Mouse (Mus musculus) midbrain, embryonic 12.5 days (tissue): Measurements from ENCODE around the gene Sdr9c7. TPM values are rescaled to one million over a fixed set of nuclear protein-coding genes. Genes with fewer than 3 reads are reported as not detected.
A peak's percentile ranks its signal among the peaks of the same experiment; 100 is the strongest.

ENCODE experiments used
- ATAC-seq: fragments of 200-750 bp; cut with Nextera tagmentation; 2 replicates; pipeline ENCODE4 v1.8.0; 2017; ENCODE audit warnings: low read depth, moderate TSS enrichment, moderate library complexity; ENCODE audit not compliant: low FRiP score
- H3K27ac ChIP-seq: fragments of 300-500 bp; sonication (generic); replicated peaks from 2 replicates; pipeline ENCODE4 v1.5.1; 2016; ENCODE audit warnings: mild to moderate bottlenecking
- H3K27me3 ChIP-seq: fragments of 300-500 bp; sonication (generic); 2 replicates; pipeline ENCODE4 v1.6.1; 2016; ENCODE audit warnings: mild to moderate bottlenecking
- H3K36me3 ChIP-seq: fragments of 300-500 bp; sonication (generic); 2 replicates; pipeline ENCODE4 v1.6.1; 2016
- H3K4me1 ChIP-seq: fragments of 300-500 bp; sonication (generic); 2 replicates; pipeline ENCODE4 v1.6.1; 2016
- H3K4me2 ChIP-seq: fragments of 300-500 bp; sonication (generic); replicated peaks from 2 replicates; pipeline ENCODE4 v1.6.1; 2016; ENCODE audit warnings: mild to moderate bottlenecking, moderate library complexity
- H3K4me3 ChIP-seq: fragments of 300-500 bp; sonication (generic); 2 replicates; pipeline ENCODE4 v1.5.1; 2016; ENCODE audit warnings: mild to moderate bottlenecking
- H3K9ac ChIP-seq: fragments of 300-500 bp; sonication (generic); replicated peaks from 2 replicates; pipeline ENCODE4 v1.6.1; 2016; ENCODE audit warnings: mild to moderate bottlenecking, moderate library complexity
- H3K9me3 ChIP-seq: fragments of 300-500 bp; sonication (generic); 2 replicates; pipeline ENCODE4 v1.6.1; 2016; ENCODE audit warnings: mild to moderate bottlenecking
- WGBS: fragments of 180-500 bp; shearing (Covaris S2); methylation state at CpG from one replicate; pipeline ENCODE4 v1.1.7; 2016; 5-methylcytosine and 5-hydroxymethylcytosine counted together
- polyA plus RNA-seq: library from polyadenylated mRNA; unstranded; fragments of >200 nt; fragmentation: Nextera tagmentation; extraction: Ambion mirVana; gene quantifications from 2 replicates; pipeline ENCODE4 v1.2.1, GENCODE M21; 2016

Sdr9c7 gene
- polyA plus RNA-seq, 1 experiment from 2014 or later, result not detected

DNA sequence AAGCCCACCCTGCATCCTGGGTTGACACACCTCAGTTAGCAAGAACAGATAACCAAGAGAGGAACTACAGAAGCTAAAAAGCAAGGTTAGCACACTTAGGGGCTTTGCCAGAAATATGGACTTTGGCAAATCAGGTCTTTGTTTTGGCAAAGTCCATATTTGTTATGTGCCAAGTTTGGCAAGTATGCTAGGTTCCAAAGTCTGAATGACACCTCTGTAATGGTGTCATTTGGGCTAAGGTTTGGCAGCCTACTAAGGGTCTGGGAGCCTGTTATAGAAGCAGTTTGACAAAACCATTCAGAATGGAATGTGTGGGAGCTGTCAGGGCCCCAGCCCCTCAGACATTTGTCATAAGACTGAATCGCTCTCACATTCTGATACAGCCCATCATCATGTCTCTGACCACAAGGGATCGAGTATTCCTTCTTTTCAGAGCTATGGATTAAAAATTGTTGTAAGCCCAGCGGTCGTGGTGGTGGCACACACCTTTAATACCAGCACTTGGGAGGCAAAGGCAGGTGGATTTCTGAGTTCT lies 51.3 kb downstream of the Sdr9c7 start:
- Histone ChIP-seq H3K27ac (no peak overlapping the region), H3K4me3 (no peak overlapping the region), H3K9ac (no peak overlapping the region), H3K4me2 (no peak overlapping the region), H3K9me3 (no peaks in the 10 kb centered on the region), H3K4me1 (no peaks in the 10 kb centered on the region), H3K36me3 (no peaks in the 10 kb centered on the region), H3K27me3 (no peaks in the 10 kb centered on the region)
- WGBS, result 88% methylated on average over 4 of the region's 4 CpGs
- ATAC-seq, result no peak

- 88% methylated on average over 9 of the region's 9 CpGs for WGBS
Measured at GRCm38 (mm10) chr10:127951390-127951789, 53.1 kb downstream of the Sdr9c7 start.

GRCm38 (mm10) chr10:127951821-127952220 lies 53.5 kb downstream of the Sdr9c7 start:
- no peaks in the 10 kb centered on the region for H3K9me3 ChIP-seq
- no peak overlapping the region for H3K4me2 ChIP-seq
- no peak overlapping the region for H3K4me3 ChIP-seq
- H3K36me3 ChIP-seq, result no peaks in the 10 kb centered on the region
- ATAC-seq, result no peak
- H3K27ac ChIP-seq, result no peak overlapping the region
- no peaks in the 10 kb centered on the region for H3K4me1 ChIP-seq
- WGBS, result 70% methylated on average over 4 of the region's 4 CpGs
- no peak overlapping the region for H3K9ac ChIP-seq
- no peaks in the 10 kb centered on the region for H3K27me3 ChIP-seq

More at GRCm38 (mm10) chr10:127951390-127951789, 53.1 kb downstream of the Sdr9c7 start:
- Histone ChIP-seq H3K4me2 (no peak overlapping the region), H3K36me3 (no peaks in the 10 kb centered on the region), H3K9ac (no peak overlapping the region), H3K27ac (no peak overlapping the region), H3K9me3 (no peaks in the 10 kb centered on the region), H3K4me3 (no peak overlapping the region), H3K27me3 (no peaks in the 10 kb centered on the region), H3K4me1 (no peaks in the 10 kb centered on the region)
- ATAC-seq, result no peak

DNA sequence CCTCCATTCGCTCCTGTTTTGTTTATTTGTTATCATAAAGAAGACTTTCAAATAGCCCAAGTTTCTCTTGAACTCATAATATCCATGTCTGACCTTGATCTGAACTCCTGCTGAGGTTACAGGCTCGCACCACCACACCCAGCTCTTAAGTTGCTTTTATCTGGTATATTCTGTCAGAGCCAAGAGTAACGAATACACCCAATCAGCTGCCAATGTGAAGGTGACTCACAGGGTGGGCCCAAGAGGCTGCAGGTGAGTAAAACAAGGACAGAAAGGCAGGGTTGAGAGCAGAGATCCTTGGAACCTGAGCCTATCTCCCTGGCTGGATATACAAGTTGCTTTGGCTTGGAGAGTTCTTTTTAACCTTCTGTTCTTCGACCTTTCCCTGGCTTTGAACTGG lies 56.7 kb downstream of the Sdr9c7 start:
- WGBS, result 86% methylated on average over 4 of the region's 4 CpGs
- no peaks in the 10 kb centered on the region for H3K4me1 ChIP-seq
- H3K27ac ChIP-seq, result no peak overlapping the region
- no peaks in the 10 kb centered on the region for H3K9me3 ChIP-seq
- no peak for ATAC-seq
- H3K4me3 ChIP-seq, result no peak overlapping the region
- no peak overlapping the region for H3K9ac ChIP-seq
- no peaks in the 10 kb centered on the region for H3K27me3 ChIP-seq
- no peak overlapping the region for H3K4me2 ChIP-seq
- no peaks in the 10 kb centered on the region for H3K36me3 ChIP-seq

GRCm38 (mm10) chr10:127956168-127956816 lies 58.0 kb downstream of the Sdr9c7 start:
- no peak overlapping the region for H3K9ac ChIP-seq
- H3K27me3 ChIP-seq, result no peaks in the 10 kb centered on the region
- H3K4me3 ChIP-seq, result no peak overlapping the region
- H3K4me2 ChIP-seq, result no peak overlapping the region
- no peaks in the 10 kb centered on the region for H3K36me3 ChIP-seq
- H3K4me1 ChIP-seq, result no peaks in the 10 kb centered on the region
- H3K9me3 ChIP-seq, result no peaks in the 10 kb centered on the region
- H3K27ac ChIP-seq, result no peak overlapping the region
- WGBS, result 59% methylated on average over 16 of the region's 16 CpGs
- ATAC-seq, result peak; percentile 49; the same call in 1 of the 2 replicates

- Histone ChIP-seq H3K36me3 (no peaks in the 10 kb centered on the region), H3K9me3 (no peaks in the 10 kb centered on the region), H3K4me2 (no peak overlapping the region), H3K4me1 (no peaks in the 10 kb centered on the region), H3K27me3 (no peaks in the 10 kb centered on the region), H3K4me3 (no peak overlapping the region), H3K9ac (no peak overlapping the region), H3K27ac (no peak overlapping the region)
- no peak for ATAC-seq
- WGBS, result 92% methylated on average over 7 of the region's 7 CpGs
Measured at GRCm38 (mm10) chr10:127959161-127959679, 60.9 kb downstream of the Sdr9c7 start.

Other genes with a start within 250 kb of the Sdr9c7 start
- 10.0 and 10.3 TPM in 2 replicates for gene Nemp1, start 231.6 kb upstream of the Sdr9c7 start, polyA plus RNA-seq
- 3.7 and 4.5 TPM in 2 replicates for gene Nab2, start 229.9 kb upstream of the Sdr9c7 start, polyA plus RNA-seq
- 0.47 and 0.71 TPM in 2 replicates for gene Myo1a, start 193.3 kb upstream of the Sdr9c7 start, polyA plus RNA-seq
- gene Tac2, start 174.0 kb upstream of the Sdr9c7 start, polyA plus RNA-seq, result not detected in 2 replicates
- gene Zbtb39, start 159.0 kb upstream of the Sdr9c7 start, polyA plus RNA-seq, result 6.1 and 6.2 TPM in 2 replicates
- 0.41 and 0.46 TPM in 2 replicates for gene Gpr182, start 146.8 kb upstream of the Sdr9c7 start, polyA plus RNA-seq
- 0.06 TPM in 1 of 2 replicates, not detected in the other for gene Rdh1, start 138.8 kb upstream of the Sdr9c7 start, polyA plus RNA-seq
- gene Rdh16f1, start 138.7 kb upstream of the Sdr9c7 start, polyA plus RNA-seq, result 0.09 TPM in 1 of 2 replicates, not detected in the other
- gene Rdh9, start 122.1 kb upstream of the Sdr9c7 start, polyA plus RNA-seq, result 0.16 TPM in 1 of 2 replicates, not detected in the other
- not detected in 2 replicates for gene Rdh16, start 97.4 kb upstream of the Sdr9c7 start, polyA plus RNA-seq
- not detected in 2 replicates for gene Rdh19, start 48.6 kb upstream of the Sdr9c7 start, polyA plus RNA-seq
- not detected in 2 replicates for gene Rdh16f2, start 32.0 kb upstream of the Sdr9c7 start, polyA plus RNA-seq
- not detected in 2 replicates for gene Rdh7, start 9.7 kb upstream of the Sdr9c7 start, polyA plus RNA-seq
- not detected in 2 replicates for gene Hsd17b6, start 109.1 kb downstream of the Sdr9c7 start, polyA plus RNA-seq
- 72.6 and 76.9 TPM in 2 replicates for gene Prim1, start 116.7 kb downstream of the Sdr9c7 start, polyA plus RNA-seq
- gene Naca, start 137.1 kb downstream of the Sdr9c7 start, polyA plus RNA-seq, result 716 and 742 TPM in 2 replicates
- 545 and 553 TPM in 2 replicates for gene Ptges3, start 160.4 kb downstream of the Sdr9c7 start, polyA plus RNA-seq
- 1,976 and 1,998 TPM in 2 replicates for gene Atp5b, start 184.8 kb downstream of the Sdr9c7 start, polyA plus RNA-seq
- 14.1 and 16.0 TPM in 2 replicates for gene Baz2a, start 193.1 kb downstream of the Sdr9c7 start, polyA plus RNA-seq